Mouse (Mus musculus) spleen, postnatal 10 days (tissue): ENCODE data around the gene Wdfy1.

Experiments used
- DNase-seq, 2 experiments: peaks; one replicate each; pipeline ENCODE4 v3.0.0; 2021 to 2022; ENCODE audit warnings: low spot score in 2 of 2

The Wdfy1 gene

GRCm38 (mm10) chr1:79761106-79761916 is 14.6 kb downstream of the Wdfy1 start:
- DNase-seq = peak; percentile 66 to 85

GRCm38 (mm10) chr1:79760656-79761055 is 15.3 kb downstream of the Wdfy1 start:
- DNase-seq = peak; percentile 24 to 28

- DNase-seq = no peak
Measured at GRCm38 (mm10) chr1:79759436-79759972, 16.4 kb downstream of the Wdfy1 start.

GRCm38 (mm10) chr1:79759006-79759405 is 16.9 kb downstream of the Wdfy1 start:
- DNase-seq = no peak

- DNase-seq = no peak
Measured at GRCm38 (mm10) chr1:79757597-79757996, 18.3 kb downstream of the Wdfy1 start.

- no peak for DNase-seq
Measured at GRCm38 (mm10) chr1:79757161-79757560, 18.8 kb downstream of the Wdfy1 start.

GRCm38 (mm10) chr1:79756417-79756816 is 19.5 kb downstream of the Wdfy1 start:
- DNase-seq = no peak

- no peak for DNase-seq
Measured at GRCm38 (mm10) chr1:79755376-79755775, 20.6 kb downstream of the Wdfy1 start.

GRCm38 (mm10) chr1:79754936-79755335 is 21.0 kb downstream of the Wdfy1 start:
- no peak for DNase-seq

- no peak for DNase-seq
Measured at GRCm38 (mm10) chr1:79753456-79753855, 22.5 kb downstream of the Wdfy1 start.

GRCm38 (mm10) chr1:79752714-79753340 is 23.1 kb downstream of the Wdfy1 start:
- DNase-seq = no peak

GRCm38 (mm10) chr1:79752015-79752695 is 23.8 kb downstream of the Wdfy1 start:
- no peak for DNase-seq

- no peak for DNase-seq
Measured at GRCm38 (mm10) chr1:79751186-79751585, 24.8 kb downstream of the Wdfy1 start.

GRCm38 (mm10) chr1:79746056-79746455 is 29.9 kb downstream of the Wdfy1 start:
- no peak for DNase-seq

- no peak for DNase-seq
Measured at GRCm38 (mm10) chr1:79743385-79743784, 32.6 kb downstream of the Wdfy1 start.

- DNase-seq = no peak
Measured at GRCm38 (mm10) chr1:79742949-79743348, 33.0 kb downstream of the Wdfy1 start.

- no peak for DNase-seq
Measured at GRCm38 (mm10) chr1:79741002-79741401, 34.9 kb downstream of the Wdfy1 start.

- no peak for DNase-seq
Measured at GRCm38 (mm10) chr1:79739726-79740125, 36.2 kb downstream of the Wdfy1 start.

GRCm38 (mm10) chr1:79736408-79736807 is 39.5 kb downstream of the Wdfy1 start:
- DNase-seq = no peak

GRCm38 (mm10) chr1:79734794-79735193 is 41.1 kb downstream of the Wdfy1 start:
- DNase-seq = no peak

GRCm38 (mm10) chr1:79714152-79714923 is 61.6 kb downstream of the Wdfy1 start:
- DNase-seq = no peak

GRCm38 (mm10) chr1:79713081-79713480 is 62.9 kb downstream of the Wdfy1 start:
- DNase-seq = no peak
